Mouse (Mus musculus) heart, embryonic 13.5 days (tissue): ENCODE measurements around the gene Hoxc5. TPM values are rescaled to one million over a fixed set of nuclear protein-coding genes. Genes with fewer than 3 reads are reported as not detected.

Experiments used
- ATAC-seq: fragments of 200-750 bp; cut with Nextera tagmentation; 2 replicates; pipeline ENCODE4 v1.8.0; 2017; ENCODE audit warnings: moderate TSS enrichment; ENCODE audit not compliant: insufficient number of reproducible peaks, low FRiP score, low TSS enrichment; ENCODE audit errors: extremely low read depth
- H3K27ac ChIP-seq: fragments of 300-500 bp; sonication (generic); replicated peaks from 2 replicates; pipeline ENCODE4 v1.5.1; 2015; ENCODE audit warnings: moderate library complexity, mild to moderate bottlenecking, inconsistent platforms
- H3K27me3 ChIP-seq: fragments of 300-500 bp; sonication (generic); replicated peaks from 2 replicates; pipeline ENCODE4 v1.6.1; 2015; ENCODE audit warnings: mild to moderate bottlenecking, inconsistent platforms
- H3K36me3 ChIP-seq: fragments of 300-500 bp; sonication (generic); 2 replicates; pipeline ENCODE4 v1.6.1; 2015; ENCODE audit warnings: mild to moderate bottlenecking, inconsistent platforms
- H3K4me1 ChIP-seq: fragments of 300-500 bp; sonication (generic); 2 replicates; pipeline ENCODE4 v1.6.1; 2015; ENCODE audit warnings: inconsistent platforms
- H3K4me2 ChIP-seq: fragments of 300-500 bp; sonication (generic); 2 replicates; pipeline ENCODE4 v1.6.1; 2015; ENCODE audit warnings: inconsistent platforms, mild to moderate bottlenecking, moderate library complexity
- H3K4me3 ChIP-seq: fragments of 300-500 bp; sonication (generic); 2 replicates; pipeline ENCODE4 v1.5.1; 2015; ENCODE audit warnings: moderate library complexity, mild to moderate bottlenecking, inconsistent platforms
- H3K9ac ChIP-seq: fragments of 300-500 bp; sonication (generic); 2 replicates; pipeline ENCODE4 v1.6.1; 2015; ENCODE audit warnings: inconsistent platforms, mild to moderate bottlenecking, moderate library complexity
- H3K9me3 ChIP-seq: fragments of 300-500 bp; sonication (generic); 2 replicates; pipeline ENCODE4 v1.6.1; 2016; ENCODE audit warnings: inconsistent platforms
- WGBS: fragments of 180-500 bp; shearing (Covaris S2); methylation state at CpG from one replicate; pipeline ENCODE4 v1.1.7; 2015; ENCODE audit warnings: mixed read lengths; 5-methylcytosine and 5-hydroxymethylcytosine counted together
- polyA plus RNA-seq: library from polyadenylated mRNA; unstranded; fragments of >200 nt; fragmentation: Nextera tagmentation; extraction: Ambion mirVana; gene quantifications from 2 replicates; pipeline ENCODE4 v1.2.1, GENCODE M21; 2015

The Hoxc5 gene
- polyA plus RNA-seq = 0.57 and 1.6 TPM in 2 replicates

DNA sequence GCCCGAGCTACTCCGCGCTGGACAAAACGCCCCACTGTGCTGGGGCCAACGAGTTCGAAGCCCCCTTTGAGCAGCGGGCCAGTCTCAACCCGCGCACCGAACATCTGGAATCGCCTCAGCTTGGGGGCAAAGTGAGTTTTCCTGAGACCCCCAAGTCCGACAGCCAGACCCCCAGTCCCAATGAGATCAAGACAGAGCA is at the start of gene Hoxc5:
Gene Hoxc5 (plus strand): TSS at position 132 of the 199 bp plus-strand sequence.
- Histone ChIP-seq H3K4me3 (peak within 1 kb of the TSS; percentile 20), H3K36me3 (no peaks in the 10 kb centered on the region), H3K4me1 (peaks cover 5% of the 10 kb centered on the region; the same call in 1 of the 2 replicates), H3K9ac (no peak within 1 kb of the TSS), H3K27me3 (peaks cover 99% of the 10 kb centered on the region), H3K9me3 (no peaks in the 10 kb centered on the region), H3K27ac (no peak within 1 kb of the TSS), H3K4me2 (peak within 1 kb of the TSS; percentile 43)
- WGBS = 5% methylated on average over 12 of the region's 12 CpGs
- ATAC-seq = no peak

DNA sequence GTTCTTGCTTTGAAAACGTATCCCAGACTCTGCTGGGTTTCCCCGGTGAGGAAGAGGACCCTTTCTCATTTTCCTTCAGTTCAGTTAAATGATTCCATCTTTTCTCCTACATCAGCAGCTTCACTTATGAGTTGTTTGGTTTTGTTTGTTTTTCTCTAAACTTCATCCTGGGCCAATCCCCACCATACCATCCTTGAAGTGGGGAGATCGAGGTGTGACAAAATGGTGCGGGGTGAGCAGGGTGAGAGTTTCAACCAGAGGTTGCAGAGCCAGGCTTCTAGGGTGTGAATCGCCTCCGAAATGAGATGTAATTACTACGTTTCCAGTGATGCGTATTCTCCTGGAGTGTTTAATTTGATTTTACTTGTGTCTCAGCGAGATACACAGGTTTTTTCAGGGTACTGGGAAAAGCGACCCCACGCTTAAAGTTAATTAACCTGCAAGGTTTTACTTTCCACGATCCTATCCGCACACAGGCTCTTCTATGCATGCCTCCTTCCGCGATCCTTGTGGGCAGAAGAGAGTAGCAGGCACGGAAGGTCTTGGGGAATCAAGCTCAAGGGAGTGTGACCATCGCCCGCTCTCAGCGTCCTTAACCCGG is 49.2 kb upstream of the Hoxc5 start:
- ATAC-seq = no peak
- H3K4me1 ChIP-seq = peaks cover 10% of the 10 kb centered on the region
- 1% methylated on average over 20 of the region's 20 CpGs for WGBS
- no peaks in the 10 kb centered on the region for H3K9me3 ChIP-seq
- H3K27me3 ChIP-seq = peaks cover 98% of the 10 kb centered on the region
- H3K4me2 ChIP-seq = no peak overlapping the region
- H3K27ac ChIP-seq = no peak overlapping the region
- no peak overlapping the region for H3K4me3 ChIP-seq
- no peaks in the 10 kb centered on the region for H3K36me3 ChIP-seq
- H3K9ac ChIP-seq = no peak overlapping the region

DNA sequence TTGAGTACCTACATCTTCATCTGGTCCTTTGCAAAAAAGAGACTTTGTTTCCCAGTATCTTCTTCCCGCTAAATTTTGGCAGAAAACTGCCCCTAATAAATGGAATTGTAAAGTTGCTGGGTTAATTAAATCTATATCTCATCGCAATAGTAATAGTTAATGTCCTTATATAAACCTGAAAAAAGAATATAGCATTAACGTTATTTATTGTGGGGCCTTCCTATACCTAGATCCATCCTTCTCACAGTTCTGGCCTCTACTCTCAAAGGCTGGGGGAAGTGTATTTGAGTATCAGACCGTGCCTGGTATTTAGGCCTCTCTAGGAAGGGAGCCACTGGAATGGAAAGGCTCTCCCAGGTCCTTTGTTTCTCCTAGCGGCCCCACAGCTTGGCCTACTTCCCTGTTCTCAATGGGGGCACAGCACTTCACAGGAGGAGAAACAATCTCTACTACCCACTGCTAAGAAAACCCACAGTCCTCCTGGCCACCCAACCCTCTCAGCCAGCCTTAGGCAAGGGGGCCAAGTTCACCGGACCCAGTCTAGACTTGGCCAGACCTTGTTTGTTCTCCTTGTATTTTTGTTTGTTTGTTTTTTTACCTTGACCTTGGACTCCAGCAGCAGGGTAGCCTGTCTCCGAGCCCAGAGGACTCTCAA is 48.5 kb upstream of the Hoxc5 start:
- 4% methylated on average over 7 of the region's 7 CpGs for WGBS

DNA sequence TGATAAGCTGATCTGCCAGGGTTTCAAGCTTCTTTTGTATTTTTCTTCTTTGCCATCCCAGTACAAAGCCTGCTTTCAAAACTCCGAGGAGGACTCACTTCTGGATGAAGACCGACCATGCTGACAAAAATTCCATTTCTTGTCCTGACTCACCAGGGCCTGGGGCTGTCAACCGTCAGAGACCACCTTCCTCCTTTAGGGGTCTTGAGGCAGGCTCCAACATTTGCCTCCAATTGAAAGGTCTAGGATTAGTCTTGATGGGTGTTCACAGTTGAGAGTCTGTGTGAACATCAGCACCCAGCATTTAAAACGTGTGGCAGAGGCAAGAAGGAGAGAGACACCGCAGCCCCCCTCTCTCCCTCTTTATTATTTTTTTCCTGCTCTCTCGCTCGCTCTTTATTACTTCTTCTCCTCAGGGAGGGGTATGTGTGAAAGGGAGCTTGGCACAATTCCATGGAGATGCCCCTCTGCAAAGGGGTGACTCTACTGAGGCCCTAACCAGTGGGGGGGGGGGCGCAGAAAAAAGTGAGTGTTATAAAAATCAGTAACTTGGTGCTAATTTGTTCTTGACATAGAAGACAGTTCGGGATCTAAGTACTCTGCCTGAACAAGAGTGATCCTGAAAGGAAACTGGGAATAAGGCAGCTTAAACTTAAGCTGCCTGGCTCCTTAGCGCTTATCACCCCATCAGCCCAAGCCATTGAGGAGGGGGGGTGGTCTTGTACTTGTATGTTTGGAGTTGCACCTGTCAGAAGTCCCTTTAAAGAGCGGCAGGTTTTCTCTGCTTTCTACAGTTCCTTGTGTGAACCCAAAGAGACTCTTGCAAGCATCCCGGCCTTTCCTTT is 47.7 kb upstream of the Hoxc5 start:
- no peak overlapping the region for H3K27ac ChIP-seq
- no peak for ATAC-seq
- 5% methylated on average over 12 of the region's 12 CpGs for WGBS
- H3K27me3 ChIP-seq = peaks cover 98% of the 10 kb centered on the region
- no peak overlapping the region for H3K4me2 ChIP-seq
- H3K4me1 ChIP-seq = peaks cover 10% of the 10 kb centered on the region
- H3K36me3 ChIP-seq = no peaks in the 10 kb centered on the region
- no peak overlapping the region for H3K9ac ChIP-seq
- H3K4me3 ChIP-seq = no peak overlapping the region
- no peaks in the 10 kb centered on the region for H3K9me3 ChIP-seq

More for the DNA sequence above, 48.5 kb upstream of the Hoxc5 start:
- no peak overlapping the region for H3K4me3 ChIP-seq
- H3K4me1 ChIP-seq = peaks cover 10% of the 10 kb centered on the region
- H3K9ac ChIP-seq = no peak overlapping the region
- no peak overlapping the region for H3K4me2 ChIP-seq
- H3K27ac ChIP-seq = no peak overlapping the region
- no peaks in the 10 kb centered on the region for H3K36me3 ChIP-seq
- peaks cover 98% of the 10 kb centered on the region for H3K27me3 ChIP-seq
- ATAC-seq = no peak
- H3K9me3 ChIP-seq = no peaks in the 10 kb centered on the region

DNA sequence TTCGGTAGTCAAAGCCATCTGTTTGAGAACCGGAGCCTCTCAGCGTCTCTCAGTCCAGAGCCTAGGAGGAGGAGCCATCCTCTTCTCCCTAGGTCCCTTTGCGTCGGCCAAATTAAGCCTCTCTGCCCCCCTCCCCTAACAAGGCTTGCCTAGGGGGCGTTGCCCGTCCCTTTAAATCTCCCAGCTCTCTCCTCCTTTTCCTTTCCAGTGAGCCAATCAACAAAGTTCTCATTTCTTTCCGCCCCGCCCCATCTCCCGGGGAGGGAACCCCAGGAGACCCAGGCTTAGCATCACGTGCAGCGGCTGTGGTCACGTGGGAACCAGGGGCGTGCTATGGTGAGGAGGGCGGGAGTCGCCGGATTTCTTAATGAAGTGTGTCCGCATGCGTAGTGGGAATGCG is 46.6 kb upstream of the Hoxc5 start:
- Histone ChIP-seq H3K9ac (no peak overlapping the region), H3K27me3 (peaks cover 99% of the 10 kb centered on the region), H3K4me2 (peak overlapping the region; percentile 60), H3K9me3 (no peaks in the 10 kb centered on the region), H3K4me1 (peaks cover 10% of the 10 kb centered on the region), H3K27ac (no peak overlapping the region), H3K4me3 (peak overlapping the region; percentile 36), H3K36me3 (no peaks in the 10 kb centered on the region)
- WGBS = under 1% methylated on average over 20 of the region's 20 CpGs
- ATAC-seq = no peak

- Histone ChIP-seq H3K9ac (no peak within 1 kb of the TSS), H3K4me3 (peak within 1 kb of the TSS; percentile 36), H3K36me3 (no peaks in the 10 kb centered on the region), H3K27ac (no peak within 1 kb of the TSS), H3K4me1 (peaks cover 10% of the 10 kb centered on the region), H3K9me3 (no peaks in the 10 kb centered on the region), H3K27me3 (peaks cover 99% of the 10 kb centered on the region), H3K4me2 (peak within 1 kb of the TSS; percentile 60)
- 1% methylated on average over 83 of the region's 88 CpGs for WGBS
- ATAC-seq = no peak
Measured at GRCm38 (mm10) chr15:102921053-102922011, 45.9 kb upstream of the Hoxc5 start, which contains the start of gene Hoxc13. Hoxc13 (plus strand) TSS chr15:102921103.

GRCm38 (mm10) chr15:102922012-102922362 is 45.3 kb upstream of the Hoxc5 start:
- H3K4me3 ChIP-seq = peak overlapping the region; percentile 36
- H3K4me1 ChIP-seq = peaks cover 10% of the 10 kb centered on the region
- ATAC-seq = no peak
- H3K27me3 ChIP-seq = peaks cover 99% of the 10 kb centered on the region
- no peak overlapping the region for H3K9ac ChIP-seq
- 0 out of 2 replicates have a peak overlapping the region, but pooled peaks have one; percentile 17 for H3K4me2 ChIP-seq
- WGBS = under 1% methylated on average over 24 of the region's 24 CpGs
- no peak overlapping the region for H3K27ac ChIP-seq
- no peaks in the 10 kb centered on the region for H3K9me3 ChIP-seq
- no peaks in the 10 kb centered on the region for H3K36me3 ChIP-seq

DNA sequence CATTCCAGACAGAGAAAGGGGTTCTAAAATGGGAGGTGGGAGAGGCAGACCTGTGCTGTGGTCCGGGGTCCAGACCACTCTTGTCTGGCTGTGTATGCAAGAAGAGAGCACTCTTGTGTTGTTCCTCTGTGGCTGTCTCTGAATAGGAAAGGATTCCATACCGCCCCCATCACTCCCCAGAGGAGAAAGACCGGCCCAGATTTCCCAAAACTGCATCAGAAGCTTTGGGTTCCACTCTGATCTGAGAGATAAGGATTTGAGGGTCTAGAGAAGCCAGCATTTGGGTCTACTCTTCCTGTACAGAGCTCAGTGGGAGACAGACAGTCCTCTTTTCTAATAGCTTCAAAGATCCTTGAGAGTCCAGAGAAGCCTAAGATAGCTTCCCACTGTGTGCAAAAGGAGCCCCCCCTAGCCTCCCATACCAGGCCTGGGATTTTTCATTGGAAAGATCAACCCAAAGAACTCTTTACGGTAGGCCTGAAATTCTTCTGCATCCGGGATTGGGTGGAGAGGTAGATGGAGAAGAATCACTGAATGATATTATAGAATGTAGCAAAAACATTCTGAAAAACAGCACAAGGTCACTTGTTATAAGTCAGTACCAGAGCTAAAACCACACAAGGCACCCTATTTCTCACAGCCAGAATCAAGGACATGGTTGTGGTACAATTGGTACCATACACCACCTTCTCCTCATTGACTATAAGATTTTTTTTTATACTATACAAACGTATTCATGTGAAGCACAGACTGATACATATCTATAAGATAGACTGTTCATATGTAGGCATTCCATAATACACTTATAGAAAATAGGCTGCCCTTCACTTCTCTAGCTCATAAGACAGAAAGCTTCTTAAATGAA is 44.4 kb upstream of the Hoxc5 start:
- Histone ChIP-seq H3K4me1 (peaks cover 10% of the 10 kb centered on the region), H3K9ac (no peak overlapping the region), H3K9me3 (no peaks in the 10 kb centered on the region), H3K4me2 (no peak overlapping the region), H3K27me3 (peaks cover 99% of the 10 kb centered on the region), H3K4me3 (no peak overlapping the region), H3K36me3 (no peaks in the 10 kb centered on the region), H3K27ac (no peak overlapping the region)
- ATAC-seq = no peak
- 15% methylated on average over 6 of the region's 6 CpGs for whole genome bisulfite sequencing

DNA sequence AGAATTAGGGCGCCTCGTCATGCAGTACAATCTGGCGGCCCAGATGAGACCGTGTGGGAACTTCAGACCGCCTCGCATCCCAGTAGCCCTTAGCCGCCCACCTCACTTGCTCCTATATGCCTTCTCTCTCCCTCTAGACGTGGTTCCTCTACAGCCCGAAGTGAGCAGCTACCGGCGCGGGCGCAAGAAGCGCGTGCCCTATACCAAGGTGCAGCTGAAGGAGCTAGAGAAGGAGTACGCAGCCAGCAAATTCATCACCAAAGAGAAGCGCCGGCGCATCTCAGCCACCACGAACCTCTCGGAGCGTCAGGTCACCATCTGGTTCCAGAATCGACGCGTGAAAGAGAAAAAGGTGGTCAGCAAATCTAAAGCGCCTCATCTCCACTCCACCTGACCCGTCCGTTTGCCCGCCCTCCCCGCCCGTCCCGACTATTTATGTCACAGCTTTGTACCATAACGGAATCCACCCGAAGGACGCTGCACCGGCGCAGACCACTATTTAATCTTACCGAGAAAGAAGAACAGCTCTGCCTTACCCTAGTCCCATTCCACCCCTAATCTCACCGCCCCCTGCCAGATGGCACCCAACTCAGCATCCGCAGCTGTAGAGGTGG is 40.1 kb upstream of the Hoxc5 start:
- no peaks in the 10 kb centered on the region for H3K36me3 ChIP-seq
- ATAC-seq = no peak
- no peak overlapping the region for H3K4me3 ChIP-seq
- H3K27me3 ChIP-seq = peaks cover 99% of the 10 kb centered on the region
- H3K4me2 ChIP-seq = no peak overlapping the region
- no peaks in the 10 kb centered on the region for H3K9me3 ChIP-seq
- no peak overlapping the region for H3K27ac ChIP-seq
- WGBS = under 1% methylated on average over 40 of the region's 40 CpGs
- no peak overlapping the region for H3K9ac ChIP-seq
- H3K4me1 ChIP-seq = no peaks in the 10 kb centered on the region
